Mouse (Mus musculus): ENCODE data around the gene Thumpd2.

The Thumpd2 gene

GRCm38 (mm10) chr17:81064979-81065311 is at the start of gene Thumpd2:
Thumpd2 (minus strand) TSS chr17:81065082.
- peak; percentile 79 for DNase-seq (ENCODE audit: low spot score)

- peak; percentile 25 for DNase-seq (ENCODE audit: low spot score)
Observed at GRCm38 (mm10) chr17:81104237-81104636, 39.4 kb upstream of the Thumpd2 start.

- no peak for DNase-seq (ENCODE audit: low spot score)
Observed at GRCm38 (mm10) chr17:81102866-81103265, 38.0 kb upstream of the Thumpd2 start.

GRCm38 (mm10) chr17:81098444-81098843 is 33.6 kb upstream of the Thumpd2 start:
- no peak for DNase-seq (ENCODE audit: low spot score)

GRCm38 (mm10) chr17:81096490-81096889 is 31.6 kb upstream of the Thumpd2 start:
- DNase-seq (ENCODE audit: low spot score) = no peak

GRCm38 (mm10) chr17:81092794-81093193 is 27.9 kb upstream of the Thumpd2 start:
- DNase-seq (ENCODE audit: low spot score) = no peak

- no peak for DNase-seq (ENCODE audit: low spot score)
Observed at GRCm38 (mm10) chr17:81088866-81089265, 24.0 kb upstream of the Thumpd2 start.

GRCm38 (mm10) chr17:81087735-81088134 is 22.9 kb upstream of the Thumpd2 start:
- no peak for DNase-seq (ENCODE audit: low spot score)

- DNase-seq (ENCODE audit: low spot score) = no peak
Observed at GRCm38 (mm10) chr17:81064279-81064978, 453 bp downstream of the Thumpd2 start.

- no peak for DNase-seq (ENCODE audit: low spot score)
Observed at GRCm38 (mm10) chr17:81063346-81063745, 1.5 kb downstream of the Thumpd2 start.

- no peak for DNase-seq (ENCODE audit: low spot score)
Observed at GRCm38 (mm10) chr17:81062349-81062871, 2.5 kb downstream of the Thumpd2 start.

- DNase-seq (ENCODE audit: low spot score) = no peak
Observed at GRCm38 (mm10) chr17:81056796-81057381, 8.0 kb downstream of the Thumpd2 start.

- no peak for DNase-seq (ENCODE audit: low spot score)
Observed at GRCm38 (mm10) chr17:81056035-81056434, 8.8 kb downstream of the Thumpd2 start.

- no peak for DNase-seq (ENCODE audit: low spot score)
Observed at GRCm38 (mm10) chr17:81055522-81055921, 9.4 kb downstream of the Thumpd2 start.

- no peak for DNase-seq (ENCODE audit: low spot score)
Observed at GRCm38 (mm10) chr17:81053274-81053673, 11.6 kb downstream of the Thumpd2 start.

GRCm38 (mm10) chr17:81047930-81048564 is 16.8 kb downstream of the Thumpd2 start:
- no peak for DNase-seq (ENCODE audit: low spot score)

GRCm38 (mm10) chr17:81045525-81046150 is 19.2 kb downstream of the Thumpd2 start:
- no peak for DNase-seq (ENCODE audit: low spot score)

GRCm38 (mm10) chr17:81045115-81045514 is 19.8 kb downstream of the Thumpd2 start:
- DNase-seq (ENCODE audit: low spot score) = no peak

GRCm38 (mm10) chr17:81044356-81044755 is 20.5 kb downstream of the Thumpd2 start:
- DNase-seq (ENCODE audit: low spot score) = no peak

- DNase-seq (ENCODE audit: low spot score) = no peak
Observed at GRCm38 (mm10) chr17:81041662-81042061, 23.2 kb downstream of the Thumpd2 start.

GRCm38 (mm10) chr17:81038707-81039408 is 26.0 kb downstream of the Thumpd2 start:
- no peak for DNase-seq (ENCODE audit: low spot score)

- no peak for DNase-seq (ENCODE audit: low spot score)
Observed at GRCm38 (mm10) chr17:81035354-81035753, 29.5 kb downstream of the Thumpd2 start.

Measured in layer of hippocampus, adult 9-10 months (tissue).